Mouse (Mus musculus): ENCODE measurements around the gene Vwf.

DNA sequence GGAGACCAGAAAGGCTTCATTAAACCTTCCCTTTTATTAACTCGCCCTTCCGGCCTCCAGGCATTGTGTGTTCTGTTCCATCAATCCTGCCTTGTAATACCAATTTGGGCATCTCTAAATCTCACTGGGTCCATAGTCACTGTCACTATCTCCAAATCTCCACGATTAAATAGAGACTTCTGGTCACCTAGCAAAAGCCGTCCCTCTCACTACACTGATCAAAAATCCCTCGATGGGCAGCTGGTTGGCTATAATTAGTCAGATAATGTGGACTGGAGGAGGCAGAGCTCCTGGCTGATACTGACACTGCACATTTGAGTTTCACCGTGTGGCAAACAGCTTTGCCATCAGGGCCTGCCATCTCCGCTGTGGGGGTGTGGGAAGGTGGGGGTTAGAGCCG lies 42.5 kb downstream of the Vwf start:
- no peak for TF ChIP-seq CTCF (IDR thresholded peaks at IDR 0.05; ENCODE audit: low read depth, low read length)
- no peak for TF ChIP-seq POLR2A (IDR thresholded peaks at IDR 0.05; ENCODE audit: insufficient read depth, low read length)
- no peak for TF ChIP-seq EP300 (IDR thresholded peaks at IDR 0.05; ENCODE audit: insufficient read depth, low read depth, low read length)

Measured in ES-Bruce4 (cell line).